Mouse (Mus musculus): Measurements from ENCODE around the gene Rab3d.
A peak's percentile ranks its signal among the peaks of the same experiment; 100 is the strongest.

Rab3d gene

DNA sequence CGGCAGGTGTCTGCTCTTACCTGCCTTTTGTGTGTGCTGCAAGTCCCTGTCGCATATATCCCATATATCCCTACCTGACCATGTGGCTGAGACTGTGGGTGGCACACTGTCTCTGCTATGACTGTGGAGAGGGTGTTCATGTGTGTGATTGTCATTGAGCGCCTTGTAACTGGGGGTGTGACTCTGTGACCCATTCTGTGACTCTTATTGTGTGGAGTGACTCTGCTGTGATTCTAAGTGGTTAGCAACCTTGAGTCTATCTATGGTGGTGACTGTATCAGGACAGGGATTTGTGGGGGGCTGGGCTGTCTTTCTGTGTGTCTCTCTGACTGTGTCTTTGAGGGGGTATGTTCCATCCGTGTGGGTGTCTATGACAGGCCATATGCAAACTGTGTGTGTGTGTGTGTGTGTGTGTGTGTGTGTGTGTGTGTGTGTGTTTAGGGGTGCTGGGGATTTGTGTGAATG is 19.8 kb upstream of the Rab3d start:
- no peak for DNase-seq (ENCODE audit: low spot score)

DNA sequence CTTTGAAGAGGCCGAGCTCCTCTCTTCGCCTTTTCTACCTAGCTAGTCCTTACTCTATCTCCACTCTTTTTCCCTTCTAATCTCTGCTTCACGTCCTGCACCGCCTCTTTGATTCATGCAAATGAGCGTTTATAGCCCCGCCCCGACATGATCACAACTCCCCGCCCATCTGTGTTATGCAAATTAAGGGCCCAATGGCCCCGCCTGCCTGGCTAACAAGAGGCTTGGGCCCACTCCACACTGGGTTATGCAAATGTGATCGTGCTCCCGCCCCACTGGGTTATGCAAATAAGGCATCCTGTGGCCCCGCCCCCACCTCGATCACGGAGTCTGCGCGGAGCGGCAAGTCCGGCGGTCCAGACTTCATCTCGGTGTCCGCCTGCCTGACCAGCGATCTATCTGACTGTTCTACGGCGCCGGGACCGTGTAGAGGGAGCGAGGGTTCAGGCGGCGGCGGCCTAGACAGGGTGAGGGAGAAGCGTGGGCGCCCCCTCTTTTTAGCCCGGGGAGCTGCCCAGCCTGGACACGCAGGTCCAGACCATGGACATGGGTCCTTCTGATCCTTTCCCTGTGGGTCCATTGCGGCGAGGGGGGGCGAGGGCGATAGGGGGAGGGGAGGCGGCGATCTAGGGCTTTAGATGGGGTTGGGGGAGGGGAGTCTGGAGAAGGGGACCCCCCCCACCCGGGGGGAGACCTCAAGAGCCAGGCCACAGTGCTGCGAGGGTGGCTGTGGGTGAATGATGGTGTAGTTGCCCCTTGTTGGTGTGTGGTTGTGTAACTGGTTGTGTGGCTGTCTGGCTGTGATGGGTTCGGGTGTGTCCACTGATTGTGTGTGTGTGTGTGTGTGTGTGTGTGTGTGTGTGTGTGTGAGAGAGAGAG is 18.9 kb upstream of the Rab3d start, which contains the start of gene Plppr2:
Gene Plppr2 (plus strand): TSS at position 342 of the 879 bp plus-strand sequence.
- DNase-seq (ENCODE audit: low spot score): peak; percentile 96

DNA sequence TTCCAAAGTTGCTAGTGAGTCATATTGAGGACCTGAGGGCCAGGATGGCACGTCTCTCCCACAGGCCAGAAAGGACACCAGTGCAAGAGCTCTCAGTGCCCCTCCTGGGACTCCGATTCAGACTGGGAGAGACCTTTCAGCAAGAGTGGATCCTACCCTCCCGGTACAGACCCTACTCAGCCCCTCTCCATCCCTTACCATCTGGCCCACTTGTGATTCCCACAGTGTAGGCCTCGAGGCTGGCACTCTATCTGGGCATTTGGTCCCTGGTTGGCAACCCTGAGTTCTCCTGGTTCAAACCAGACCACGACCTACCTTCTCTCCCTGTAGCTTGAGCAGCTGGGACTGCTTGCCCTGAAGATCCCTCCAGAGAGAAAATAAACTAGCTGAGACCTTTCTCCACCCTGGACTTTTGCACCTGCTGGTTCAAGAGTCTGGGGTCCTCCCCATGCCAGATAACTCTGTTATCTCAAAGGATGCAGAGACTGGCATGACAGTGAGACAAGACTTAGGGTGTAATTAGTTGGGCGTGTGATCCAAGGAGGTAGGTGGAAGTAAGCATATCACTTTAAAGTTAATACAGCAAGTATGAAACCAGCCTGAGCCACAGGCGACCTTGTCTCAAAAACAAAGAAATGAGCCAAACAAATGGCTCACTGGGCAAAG is 17.6 kb upstream of the Rab3d start:
- no peak for DNase-seq (ENCODE audit: low spot score)

DNA sequence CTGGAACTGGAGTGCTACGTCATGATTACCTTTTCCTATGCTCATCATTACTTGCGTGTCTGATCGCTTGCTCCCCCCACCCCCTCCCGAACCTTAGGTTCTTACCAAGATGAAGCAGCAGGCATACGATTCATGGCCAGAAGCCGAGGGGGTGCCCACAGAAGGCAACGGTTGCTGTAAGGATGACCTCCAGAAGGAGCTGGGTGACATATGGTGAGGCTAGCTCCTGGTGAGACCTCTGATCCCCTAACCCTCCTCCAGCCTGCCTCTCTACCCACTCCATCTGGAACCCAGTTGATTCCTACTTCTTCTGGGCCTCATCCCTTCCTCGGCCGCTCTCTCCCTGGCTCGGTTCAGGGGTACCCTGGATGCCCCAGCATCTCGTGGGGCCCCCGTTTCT is 16.0 kb upstream of the Rab3d start:
- no peak for DNase-seq (ENCODE audit: low spot score)

DNA sequence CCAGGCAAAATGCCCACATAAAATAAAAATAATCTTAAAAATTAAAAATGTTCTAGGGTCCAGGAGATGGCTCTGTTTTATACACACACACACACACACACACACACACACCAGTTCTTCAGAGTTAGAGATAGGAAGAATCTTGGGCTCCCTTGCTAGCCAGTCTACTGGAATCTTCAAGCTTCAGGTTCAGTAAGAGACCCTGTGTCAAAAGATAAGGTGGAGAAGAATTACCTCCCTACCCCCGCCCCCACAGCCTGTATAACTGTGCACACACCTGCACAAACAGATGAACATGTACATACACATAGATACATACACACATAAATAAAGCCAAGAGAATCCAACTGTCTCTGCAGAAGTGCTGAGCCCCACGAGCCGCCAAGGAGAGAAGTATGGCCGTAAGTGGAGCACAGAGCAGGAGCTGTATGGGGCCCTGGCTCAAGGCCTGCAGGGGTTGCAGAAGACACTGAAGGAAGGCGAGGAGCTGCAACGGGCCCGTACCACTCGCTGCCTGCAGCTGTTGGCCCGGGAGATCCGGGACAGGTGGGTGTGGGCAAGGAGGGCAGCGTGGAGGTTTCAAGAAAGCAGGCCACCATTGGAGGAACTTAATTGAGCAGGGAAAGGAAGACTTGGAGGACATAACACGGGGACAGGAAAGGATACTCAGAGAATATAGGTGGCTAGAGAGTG is 14.6 kb upstream of the Rab3d start:
- DNase-seq (ENCODE audit: low spot score): no peak

DNA sequence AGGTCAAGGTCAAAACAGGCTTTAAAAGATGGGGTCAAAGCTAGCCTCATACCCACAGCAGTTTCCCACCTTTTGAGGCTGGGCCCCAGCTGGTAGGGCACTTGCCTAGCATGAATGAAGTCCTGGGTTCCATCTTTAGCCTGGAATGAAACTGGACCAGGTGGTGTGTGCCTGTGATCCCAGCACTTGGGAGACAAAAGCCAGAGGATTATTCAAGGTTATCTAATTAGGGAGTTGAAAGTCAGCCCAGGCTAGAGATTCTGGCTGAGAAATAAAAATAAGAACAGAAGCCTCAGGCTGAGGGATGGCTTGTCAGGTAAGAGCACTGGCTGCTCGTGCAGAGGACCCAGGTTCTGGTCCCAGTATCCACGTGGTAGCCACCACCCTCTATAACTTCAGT is 14.0 kb upstream of the Rab3d start:
- no peak for DNase-seq (ENCODE audit: low spot score)

DNA sequence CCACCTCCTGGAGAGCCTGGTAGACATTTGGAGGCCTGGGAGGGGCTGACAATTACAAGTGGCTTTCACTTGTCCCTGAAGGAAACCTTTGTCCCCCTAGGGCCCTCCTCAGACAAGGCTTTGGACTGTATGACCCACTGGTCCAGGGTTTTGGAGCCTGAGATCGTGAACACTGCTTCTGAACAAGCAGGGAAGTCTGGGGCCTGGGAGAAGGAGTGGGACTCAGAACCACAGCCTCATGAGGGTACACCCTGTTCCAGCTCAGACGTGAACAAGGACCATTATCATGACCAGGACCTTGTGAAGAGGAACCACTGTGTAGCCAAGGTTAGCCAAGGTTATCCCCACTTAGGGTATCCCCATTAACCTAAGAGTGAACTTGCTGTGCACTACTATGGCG is 11.2 kb upstream of the Rab3d start:
- no peak for DNase-seq (ENCODE audit: low spot score)

DNA sequence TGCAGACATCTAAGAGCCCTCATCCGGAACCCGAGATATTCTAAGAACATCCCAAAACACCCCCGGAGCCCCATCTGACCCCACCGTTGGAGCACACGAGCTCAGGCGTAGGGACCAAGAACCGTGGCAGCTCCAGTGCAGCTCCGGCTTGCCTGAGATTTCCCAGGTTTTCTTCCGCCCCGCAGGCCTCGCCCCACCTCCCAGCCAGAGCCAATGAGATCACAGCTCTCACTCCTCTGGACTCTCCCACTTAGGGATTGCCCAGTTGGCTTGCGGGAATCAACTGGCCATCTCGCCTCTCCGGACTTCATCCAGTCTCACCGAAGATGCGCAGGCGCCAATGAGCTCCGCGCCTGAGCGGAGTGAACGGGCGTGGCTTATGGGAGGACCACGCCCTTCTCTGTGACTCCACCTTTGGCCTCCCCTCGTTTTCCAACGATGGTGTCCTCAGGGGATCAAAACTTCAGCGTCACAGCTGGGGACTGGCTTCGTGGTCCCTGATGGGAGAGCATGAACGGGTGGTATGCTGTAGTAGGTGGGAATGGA is 9.3 kb upstream of the Rab3d start, which contains the start of the genes Ccdc159 and Tmem205:
Gene Ccdc159 (plus strand): TSS at position 264 of the 546 bp plus-strand sequence.
Gene Tmem205 (minus strand): TSS at position 349 of the 546 bp plus-strand sequence.
- DNase-seq (ENCODE audit: low spot score): peak; percentile 97

DNA sequence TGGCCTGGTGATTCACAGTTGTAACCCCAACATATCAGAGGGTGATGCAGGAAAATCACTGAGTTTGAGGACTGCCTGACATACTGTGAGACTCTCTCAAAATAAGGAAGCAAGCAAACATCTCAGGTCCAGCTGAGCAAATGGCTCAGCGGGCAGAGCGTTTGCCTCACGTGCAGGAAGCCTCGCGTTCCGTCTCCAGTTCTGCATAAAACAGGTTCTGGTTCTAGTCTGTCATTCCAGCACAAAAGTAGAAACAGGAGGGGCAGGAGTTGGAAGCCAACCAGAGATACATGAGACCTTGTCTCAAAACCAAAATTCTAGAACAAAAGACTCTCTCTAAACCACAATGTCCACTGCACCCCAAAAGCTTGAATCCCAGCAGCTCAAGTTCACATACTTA is 8.8 kb upstream of the Rab3d start:
- DNase-seq (ENCODE audit: low spot score): no peak

DNA sequence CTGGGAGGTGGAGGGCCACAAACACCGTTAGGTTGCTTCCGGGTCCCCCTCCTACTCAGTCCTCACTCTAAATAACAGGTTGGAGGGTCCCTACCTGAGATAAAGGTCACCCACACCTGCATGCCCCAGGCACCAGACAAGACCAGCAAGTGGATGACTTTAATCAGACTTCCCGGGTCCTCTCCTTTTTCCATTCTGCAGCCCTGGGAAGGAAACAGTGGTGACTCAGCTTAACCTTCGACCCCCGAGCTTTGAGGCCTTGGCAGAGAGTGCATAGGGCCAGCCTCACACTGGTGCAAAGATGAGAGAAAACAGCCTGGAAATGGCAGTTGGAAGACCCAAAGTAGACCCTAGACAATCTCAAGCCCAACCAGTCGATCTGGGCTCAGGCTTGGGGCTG is 8.2 kb upstream of the Rab3d start:
- peak; percentile 32 for DNase-seq (ENCODE audit: low spot score)

DNA sequence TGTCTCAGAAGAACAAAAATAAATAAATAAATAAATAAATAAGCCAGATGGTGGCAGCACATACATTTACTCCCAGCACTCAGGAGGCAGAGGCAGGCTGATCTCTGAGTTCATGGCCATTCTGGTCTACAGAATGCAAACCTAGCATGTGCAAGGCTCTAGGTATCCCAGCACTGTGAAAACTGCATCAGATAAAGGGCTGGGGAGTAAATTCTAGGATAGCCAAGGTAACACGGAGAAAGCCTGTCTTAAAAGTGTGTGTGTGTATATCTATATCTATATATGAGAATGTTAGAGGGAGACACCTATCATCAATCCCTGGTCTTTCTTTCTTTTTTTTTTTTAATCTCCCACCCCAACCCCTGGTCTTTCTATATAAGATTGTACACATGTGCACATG is 7.5 kb upstream of the Rab3d start:
- DNase-seq (ENCODE audit: low spot score): no peak

DNA sequence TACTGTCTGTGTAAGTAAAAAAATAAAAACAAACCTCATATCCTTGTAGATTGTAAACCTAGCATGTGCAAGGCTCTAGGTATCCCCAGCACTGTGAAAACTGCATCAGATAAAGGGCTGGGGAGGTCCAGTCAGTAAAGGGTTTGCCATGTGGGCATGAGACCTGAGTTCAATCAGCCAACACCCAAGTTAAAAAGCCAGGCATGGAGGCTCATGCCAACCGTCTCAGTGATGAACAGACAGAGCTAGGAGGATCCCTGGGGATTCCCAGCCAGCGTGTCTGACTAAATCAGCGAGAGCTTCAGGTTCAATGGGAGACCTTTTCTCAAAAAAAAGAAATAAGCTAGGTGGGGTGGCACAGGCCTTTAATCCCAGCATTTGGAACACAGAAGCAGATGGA is 7.0 kb upstream of the Rab3d start:
- no peak for DNase-seq (ENCODE audit: low spot score)

DNA sequence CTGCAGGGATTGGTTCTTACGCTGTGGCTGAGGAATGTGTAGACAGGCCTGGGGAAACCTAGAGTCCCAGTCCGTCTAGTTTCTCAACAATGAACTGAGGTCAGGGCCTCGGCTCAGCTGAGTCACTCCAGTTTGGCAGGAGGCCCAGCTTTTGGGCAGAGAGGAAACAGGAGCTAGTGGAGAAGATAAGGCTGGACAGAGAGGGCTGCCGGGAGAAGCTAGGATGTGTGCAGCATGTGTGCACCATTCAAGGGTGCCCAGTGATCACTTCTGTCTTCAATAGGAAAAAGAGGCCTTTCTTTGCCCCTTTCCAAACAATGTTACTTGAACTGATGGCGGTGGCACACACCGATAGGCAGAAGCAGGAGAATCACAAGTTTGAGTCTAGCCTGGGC is 6.1 kb upstream of the Rab3d start:
- DNase-seq (ENCODE audit: low spot score): peak; percentile 97

DNA sequence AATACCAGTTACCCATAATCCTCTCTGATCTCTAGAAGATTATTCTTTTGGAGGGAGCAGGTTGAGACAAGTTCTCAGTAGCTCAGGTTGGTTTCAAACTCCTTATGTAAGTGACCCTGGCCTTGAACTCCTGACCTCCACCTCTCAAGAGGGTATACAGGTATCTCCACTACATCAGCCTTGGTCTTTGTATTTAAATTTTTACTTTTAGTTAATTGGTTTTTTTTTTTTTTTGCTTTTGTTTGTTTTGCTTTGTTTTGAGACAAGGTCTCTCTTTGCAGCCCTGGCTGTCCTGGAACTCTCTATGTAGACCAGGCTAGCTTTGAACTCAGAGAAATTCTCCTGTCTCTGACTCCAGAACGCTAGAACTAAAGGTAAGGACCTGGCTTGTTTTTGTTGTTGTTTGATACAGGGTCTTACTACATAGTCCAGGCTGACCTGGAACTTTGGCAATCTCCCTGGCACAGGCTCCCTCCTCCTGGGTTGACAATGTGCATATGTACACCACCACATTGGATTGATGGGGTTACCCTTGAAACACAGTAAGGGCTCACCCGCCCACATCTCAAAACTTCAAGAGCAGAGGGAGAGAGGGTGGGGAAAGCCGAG is 5.6 kb upstream of the Rab3d start:
- no peak for DNase-seq (ENCODE audit: low spot score)

DNA sequence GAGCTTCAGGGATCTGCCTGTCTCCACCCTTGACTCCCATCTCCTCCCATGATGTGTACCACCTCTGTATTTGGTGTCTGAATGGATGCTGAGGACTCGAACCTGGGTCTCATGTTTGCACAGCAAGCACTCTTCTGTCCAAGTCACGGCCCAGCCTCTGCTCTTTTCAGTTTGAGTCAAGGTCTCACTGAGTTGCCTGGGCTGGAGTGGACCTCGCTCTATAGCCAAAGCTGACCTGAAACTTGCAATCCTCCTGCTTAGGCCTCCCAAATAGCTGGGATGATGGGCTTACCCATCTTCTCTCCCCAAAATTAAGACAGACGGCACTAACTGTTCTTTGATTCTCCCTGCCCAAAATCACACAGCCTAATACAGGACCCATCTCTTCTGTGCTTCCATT is 5.0 kb upstream of the Rab3d start:
- no peak for DNase-seq (ENCODE audit: low spot score)

DNA sequence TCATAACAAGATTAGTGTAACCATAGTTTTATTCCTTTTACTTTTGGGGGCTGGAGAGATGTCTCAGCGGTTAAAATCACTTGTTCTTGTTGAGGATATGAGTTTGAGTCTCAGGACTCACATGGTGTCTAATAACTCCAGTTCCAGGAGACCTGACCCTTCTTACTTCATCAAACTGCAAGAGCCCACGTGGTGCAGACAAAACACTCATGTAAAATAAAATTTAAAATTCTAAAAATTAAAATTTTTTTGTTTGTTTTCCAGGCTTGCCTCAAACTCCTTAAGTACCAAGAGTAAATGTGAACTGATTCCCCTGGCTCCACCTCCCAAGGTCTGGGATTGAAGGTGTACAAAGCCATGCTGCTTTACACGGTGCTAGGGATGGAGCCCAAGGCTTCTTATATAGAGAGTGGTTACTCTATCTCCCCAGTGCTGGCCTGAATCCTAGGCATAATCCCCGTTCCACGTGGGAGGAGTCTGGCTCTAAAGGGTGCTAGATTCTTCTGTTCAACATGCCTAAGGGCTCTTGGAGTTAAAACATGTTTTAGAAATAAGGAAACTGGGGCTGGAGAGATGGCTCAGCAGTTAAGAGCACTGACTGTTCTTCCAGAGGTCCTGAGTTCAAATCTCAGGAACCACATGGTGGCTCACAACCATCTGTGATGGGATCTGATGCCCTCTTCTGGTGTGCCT is 846 bp upstream of the Rab3d start:
- no peak for DNase-seq (ENCODE audit: low spot score)

DNA sequence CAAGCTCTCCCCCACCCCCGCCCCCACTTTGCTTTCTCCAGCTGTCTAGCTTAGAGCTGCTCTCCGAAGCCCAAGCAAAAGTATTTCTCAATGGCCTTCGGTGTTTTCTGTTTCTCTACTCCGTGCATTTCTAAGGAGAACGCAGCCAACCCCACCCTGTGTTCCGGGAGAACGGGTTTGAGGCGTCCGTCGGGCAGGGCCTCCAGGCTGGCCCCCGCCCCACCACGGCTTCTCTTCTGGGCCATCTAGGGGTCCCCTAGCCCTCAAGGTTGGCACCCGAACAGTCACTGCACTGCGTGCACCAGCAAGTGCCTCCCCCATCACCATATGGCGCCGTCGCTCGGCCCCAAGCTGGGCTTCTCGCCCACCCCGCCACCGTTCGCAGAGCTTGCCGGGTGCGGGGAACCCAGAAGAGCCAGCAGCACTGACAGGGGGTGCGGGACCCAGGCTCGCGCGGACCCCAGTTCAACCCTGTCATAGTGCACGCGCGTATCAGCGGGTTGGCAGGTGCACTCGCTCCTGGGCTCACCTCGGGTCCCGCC is 428 bp downstream of the Rab3d start:
- peak; percentile 22 for DNase-seq (ENCODE audit: low spot score)

DNA sequence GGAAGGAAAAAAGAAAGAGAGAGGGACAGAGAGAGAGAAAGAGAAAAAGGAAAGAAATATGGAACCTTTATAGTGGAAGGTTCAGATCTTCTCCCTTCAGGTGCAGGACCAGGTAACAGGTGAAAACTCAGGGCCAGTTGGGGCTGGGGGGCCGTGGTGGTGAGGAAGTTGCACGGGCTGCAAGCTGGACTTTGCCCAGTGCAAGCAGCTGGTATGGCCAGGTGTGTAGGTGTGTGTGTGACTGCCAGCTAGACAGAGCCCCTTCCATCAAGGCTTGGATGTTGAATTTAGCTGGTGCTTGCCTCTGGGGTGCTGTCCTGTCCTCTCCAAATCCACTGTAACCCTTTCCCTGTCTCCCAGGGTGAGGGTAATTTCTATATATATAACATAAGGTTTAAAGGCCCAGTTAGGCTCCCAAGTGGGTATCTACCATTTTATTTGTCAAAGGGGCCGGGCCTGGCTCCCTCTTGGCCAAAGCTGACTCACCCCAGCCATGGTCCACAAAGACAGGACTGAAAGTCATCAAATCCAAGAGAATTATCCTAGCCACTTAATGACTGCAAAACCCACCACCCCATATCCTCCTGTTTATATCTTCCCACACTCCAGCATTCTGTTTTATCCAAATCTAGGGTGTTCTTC is 1.0 kb downstream of the Rab3d start:
- DNase-seq (ENCODE audit: low spot score): no peak

DNA sequence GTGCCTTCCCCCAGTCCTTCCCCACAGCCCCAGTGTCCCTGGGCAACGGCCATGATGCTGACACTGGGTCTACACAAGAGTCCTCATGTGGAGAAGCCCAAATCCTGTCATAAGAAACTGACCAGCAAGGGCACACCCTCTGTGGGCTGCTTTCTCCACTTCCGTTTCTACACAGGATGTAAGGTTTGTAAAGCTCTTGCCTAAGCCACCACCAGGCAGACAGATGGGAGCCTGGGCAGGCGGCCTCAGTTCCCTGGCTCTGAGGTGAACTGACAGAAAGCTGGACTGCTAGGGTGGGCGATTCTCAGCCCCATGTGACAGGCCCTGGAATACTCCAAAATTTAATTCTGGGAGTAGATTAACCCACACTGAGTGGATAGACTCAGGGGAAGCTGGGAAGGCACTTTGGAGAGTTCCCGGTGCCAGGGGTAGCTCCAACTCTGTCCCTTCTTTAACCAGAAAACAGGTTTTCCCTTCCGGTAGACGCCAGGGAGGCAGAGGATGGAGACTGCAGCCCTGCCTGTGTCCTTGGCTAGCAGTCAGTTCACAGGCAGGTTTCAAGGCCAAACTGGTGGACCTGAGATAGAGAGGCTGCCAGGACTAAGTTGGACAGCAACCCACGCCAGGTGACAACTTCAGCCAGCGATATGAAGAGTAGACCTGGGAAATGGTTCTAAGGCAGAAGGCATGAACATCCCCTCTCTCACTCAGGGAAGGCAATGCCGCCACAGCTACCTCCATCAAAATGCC is 8.3 kb downstream of the Rab3d start:
- no peak for DNase-seq (ENCODE audit: low spot score)

DNA sequence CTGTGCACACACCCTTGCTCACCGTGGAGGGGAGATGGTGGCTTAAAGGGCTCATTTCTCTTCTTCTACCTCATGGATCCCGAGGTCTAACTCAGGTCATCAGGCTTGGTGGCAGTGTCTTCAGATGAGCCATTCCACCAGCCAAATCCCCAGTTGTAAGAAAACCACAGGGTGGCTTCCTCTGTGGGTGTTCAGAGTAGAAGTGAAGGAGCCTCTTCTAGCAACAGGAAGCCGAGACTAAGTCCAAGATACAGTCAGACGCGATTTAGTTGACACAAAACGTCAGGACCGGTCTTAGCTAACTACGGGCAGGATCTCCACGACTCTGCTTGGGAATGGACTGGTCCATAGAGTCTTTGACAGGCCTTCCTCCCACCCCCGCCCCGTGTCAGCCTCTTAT is 9.8 kb downstream of the Rab3d start:
- no peak for DNase-seq (ENCODE audit: low spot score)

Measured in lung, postnatal 25 days (tissue).